Mouse (Mus musculus): Measurements from ENCODE around the gene Ndufaf2. TPM values are rescaled to one million over a fixed set of nuclear protein-coding genes. Genes with fewer than 3 reads are reported as not detected.

Gene Ndufaf2
- total RNA-seq, 2 experiments from 2014 or later: 12.6 to 13.6 TPM

DNA sequence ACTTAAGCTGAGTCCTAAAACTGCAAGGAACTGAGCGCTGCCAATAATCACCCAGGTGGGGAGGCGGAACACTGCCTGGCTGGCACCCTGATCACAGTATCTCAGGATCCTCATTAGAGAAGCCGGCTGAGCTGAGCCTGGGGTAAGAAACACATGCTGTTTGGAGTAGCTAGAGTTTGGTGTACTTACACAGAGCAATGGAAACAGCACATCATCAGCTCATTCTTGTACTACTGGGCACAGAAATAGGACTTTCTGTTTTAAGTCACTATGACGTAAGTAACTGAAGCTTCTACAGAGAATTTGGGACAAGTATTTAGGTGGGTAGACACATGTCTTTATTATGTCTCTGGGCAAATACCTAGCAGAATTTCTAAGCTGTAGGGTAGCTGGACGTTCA is 72.4 kb downstream of the Ndufaf2 start:
- no peak for DNase-seq

DNA sequence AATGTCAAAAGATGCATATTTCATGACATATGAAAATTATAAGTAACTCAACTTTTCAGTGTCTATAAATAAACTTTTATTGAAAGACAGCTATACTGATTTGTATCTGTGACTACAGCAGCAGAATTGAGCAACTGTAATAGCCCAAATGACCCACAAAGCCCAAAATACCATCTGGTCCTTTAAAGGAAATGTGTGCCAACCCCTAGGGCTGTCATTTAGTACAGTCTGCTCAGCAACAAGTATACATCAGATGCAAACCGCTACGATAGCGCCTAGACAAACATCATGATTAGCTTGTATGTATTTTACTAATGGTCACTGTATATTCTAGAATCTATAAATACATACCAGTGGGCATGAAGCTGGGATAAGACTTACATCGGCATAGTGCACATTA is 74.3 kb downstream of the Ndufaf2 start:
- DNase-seq: no peak

DNA sequence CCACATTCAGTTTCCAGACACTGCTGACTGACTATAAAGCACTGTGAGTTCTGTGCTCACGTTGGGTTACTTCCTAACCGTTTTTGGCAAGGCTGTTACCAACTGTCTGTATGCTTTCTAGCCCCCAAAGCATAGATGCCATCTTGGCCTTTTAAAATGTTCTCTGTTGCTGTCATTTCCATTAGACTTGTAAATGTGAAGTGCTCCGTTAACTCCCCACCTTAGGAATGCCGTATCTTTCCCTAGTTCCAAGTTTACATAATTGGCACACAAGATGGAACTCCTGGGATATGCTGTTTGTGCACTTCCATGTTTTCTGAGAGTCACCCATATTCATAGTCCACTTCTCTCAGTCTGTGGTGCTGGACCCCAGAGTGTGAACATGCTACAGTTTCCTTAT is 80.5 kb downstream of the Ndufaf2 start:
- no peak for DNase-seq

DNA sequence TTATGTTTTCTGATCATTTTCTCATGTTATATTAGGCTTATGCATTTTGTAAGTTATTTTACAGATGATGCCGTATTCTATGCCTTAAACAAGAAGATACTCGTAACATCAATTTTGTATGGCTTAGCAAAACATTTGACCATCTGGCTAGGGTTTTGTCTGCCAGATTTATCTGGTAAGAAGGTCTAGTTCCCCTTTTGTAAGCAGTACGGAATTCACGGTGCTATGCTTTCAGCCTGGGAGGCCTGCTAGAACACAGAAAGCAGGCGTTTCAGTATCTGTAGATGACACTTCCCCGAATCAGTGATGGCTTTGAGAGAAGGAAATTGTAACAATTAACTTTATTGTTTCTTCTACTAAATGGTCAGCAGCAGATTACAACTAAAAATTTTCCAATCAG is 80.9 kb downstream of the Ndufaf2 start:
- no peak for DNase-seq

DNA sequence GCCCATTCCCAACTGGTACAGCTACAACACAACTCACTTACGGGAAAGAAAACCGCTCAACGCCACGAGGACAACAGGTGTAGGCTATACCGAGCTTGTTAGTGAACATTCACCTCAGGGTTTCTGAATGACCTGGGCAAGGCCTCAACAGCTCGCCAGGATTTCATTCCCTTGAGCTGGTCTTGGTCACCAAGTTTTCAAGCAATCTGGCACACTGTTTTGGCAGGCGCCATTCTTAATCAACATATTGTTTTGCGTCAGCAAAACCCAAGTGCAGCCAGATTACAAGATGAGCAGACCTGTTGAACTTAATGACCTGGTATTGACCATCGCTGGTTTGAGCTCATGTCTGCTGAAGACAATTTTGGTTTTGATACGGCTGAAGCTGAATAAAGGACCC is 88.3 kb downstream of the Ndufaf2 start:
- DNase-seq: no peak

DNA sequence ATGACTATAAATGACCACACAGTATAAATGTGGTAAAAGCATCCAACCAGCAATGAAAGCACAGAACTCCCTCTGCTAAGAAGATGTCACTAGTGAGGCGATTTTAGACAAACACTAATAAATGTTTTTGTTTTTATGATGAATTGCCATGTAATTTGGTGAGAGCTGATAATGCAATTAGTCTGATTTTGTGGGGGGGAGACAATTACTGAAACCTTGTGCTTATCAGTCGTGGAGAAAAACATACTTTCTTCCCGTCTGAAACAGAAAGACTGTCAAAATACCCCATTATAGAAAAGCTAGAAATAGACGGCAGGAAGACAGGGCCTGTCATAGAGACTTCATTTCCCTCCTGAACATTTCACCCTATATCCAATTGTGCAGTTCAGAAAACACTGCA is 89.3 kb downstream of the Ndufaf2 start:
- DNase-seq: no peak

DNA sequence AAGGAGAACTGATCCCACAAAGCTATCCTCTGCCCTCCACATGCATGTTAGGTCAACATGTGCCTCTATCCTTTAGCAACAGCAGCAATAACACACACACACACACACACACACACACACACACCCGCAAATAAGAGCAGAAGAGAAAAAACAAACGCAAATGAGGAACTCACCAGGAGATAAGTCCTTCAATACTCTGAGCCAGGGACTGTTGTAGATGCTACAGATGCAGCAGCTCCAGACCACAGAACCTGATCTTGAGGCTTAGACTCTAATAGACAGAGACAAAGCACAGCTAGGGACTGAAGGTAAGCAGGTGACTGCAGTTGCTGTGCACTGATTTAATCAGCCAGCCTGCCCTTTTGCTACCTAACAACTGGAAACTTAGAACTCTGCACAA is 92.4 kb downstream of the Ndufaf2 start:
- DNase-seq: no peak

DNA sequence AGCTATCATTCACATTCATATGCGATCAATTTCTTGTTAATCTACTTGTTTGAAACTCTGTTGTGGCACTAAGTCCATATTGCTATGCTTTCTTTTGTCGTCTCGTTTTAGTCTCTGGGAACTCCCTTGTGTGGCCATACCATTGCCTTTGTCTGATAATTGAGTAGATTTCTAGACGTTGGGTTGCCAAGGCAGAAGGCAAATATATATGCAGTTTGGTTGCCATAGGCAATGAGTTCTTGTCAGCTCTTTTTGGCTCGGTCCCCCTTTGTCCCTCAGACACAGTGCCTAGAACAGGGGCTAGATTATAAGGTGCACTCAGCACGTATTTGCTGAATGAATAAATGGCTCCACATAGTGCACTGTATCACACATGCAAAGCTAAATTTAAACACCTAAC is 94.1 kb downstream of the Ndufaf2 start:
- DNase-seq: no peak

DNA sequence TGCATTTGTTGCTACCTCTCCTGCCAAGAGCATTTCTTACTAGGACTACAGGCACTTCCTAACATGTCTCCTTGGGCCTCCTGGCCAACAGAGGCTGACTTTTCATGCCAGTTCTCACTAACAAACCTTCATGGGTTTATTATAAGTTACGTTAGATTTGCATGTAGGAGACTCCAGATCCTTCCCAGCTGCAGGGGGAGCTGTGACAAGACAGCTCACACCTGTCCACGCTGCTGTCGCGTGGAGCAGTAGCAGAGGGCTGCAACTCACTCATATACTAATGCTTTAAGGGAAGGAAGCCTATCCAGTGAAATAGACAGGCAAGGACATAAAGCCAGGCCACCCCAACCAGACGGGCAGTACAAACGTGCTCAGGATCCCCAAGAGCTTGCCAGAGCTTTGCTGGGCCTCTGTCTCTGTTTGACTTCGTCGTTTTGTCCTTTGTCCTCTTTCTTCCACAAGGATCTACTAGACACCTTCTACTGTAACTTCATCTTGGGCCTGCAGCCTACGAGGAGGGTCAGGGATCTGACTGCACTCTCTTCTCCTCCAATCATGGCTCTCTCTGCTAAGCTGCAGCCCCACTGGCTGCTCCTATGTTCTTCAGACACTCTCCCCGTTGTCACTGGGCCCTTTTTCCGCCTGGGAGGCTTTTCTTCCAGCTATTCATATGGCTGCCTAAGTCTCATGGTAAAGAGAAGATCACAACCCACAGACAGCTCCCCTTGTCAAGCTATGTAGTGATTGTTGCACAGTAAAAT is 94.9 kb downstream of the Ndufaf2 start:
- DNase-seq: no peak

DNA sequence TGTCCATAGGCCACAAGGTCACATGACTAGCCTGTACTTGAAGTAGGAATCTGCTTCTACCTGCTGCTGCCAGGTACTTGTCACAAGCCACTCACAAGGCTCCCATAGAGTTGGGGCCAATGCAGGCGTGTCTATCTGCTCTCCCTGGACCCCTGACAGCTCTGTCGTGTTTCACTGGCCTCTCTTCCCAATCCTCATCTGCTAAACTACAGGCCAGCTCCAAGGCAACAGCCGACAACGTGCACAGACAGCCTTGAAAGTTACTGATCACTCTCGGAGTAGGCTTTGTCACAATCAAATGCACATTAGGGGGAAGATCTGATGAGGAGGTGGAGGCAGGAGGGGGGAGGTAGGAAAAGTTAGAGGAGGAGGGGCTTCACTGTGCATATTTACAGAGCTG is 95.5 kb downstream of the Ndufaf2 start:
- DNase-seq: no peak

DNA sequence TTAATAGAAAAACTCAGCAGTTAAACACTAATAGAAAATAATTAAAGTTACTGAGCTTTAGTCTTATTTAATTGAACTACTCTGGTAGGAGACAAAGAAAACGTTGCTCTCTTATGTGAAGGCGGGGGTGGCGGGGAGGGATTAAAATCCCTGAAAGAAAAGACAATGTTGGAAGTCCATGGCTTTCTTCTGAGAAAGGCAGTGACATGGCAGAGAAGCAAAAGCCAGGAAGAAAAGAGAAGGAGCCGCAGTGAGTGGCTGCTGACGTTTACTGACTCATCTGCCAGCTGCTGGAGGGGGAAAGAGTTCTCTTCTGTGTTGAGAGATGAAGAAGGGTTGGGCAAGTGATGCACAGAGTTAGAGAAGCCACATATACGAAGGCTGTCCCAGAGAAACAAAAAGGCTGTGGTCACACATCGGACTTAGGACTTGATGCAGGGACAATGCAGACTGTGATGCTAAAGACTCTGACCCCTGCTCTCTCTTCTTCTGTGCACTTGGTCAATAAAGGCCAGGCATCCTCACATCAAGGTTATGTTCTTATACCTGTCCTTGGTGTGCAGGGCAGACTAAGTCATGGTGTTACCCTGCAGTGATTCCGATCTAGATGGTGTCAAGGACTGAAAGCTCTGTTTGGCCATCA is 97.4 kb downstream of the Ndufaf2 start:
- DNase-seq: no peak

DNA sequence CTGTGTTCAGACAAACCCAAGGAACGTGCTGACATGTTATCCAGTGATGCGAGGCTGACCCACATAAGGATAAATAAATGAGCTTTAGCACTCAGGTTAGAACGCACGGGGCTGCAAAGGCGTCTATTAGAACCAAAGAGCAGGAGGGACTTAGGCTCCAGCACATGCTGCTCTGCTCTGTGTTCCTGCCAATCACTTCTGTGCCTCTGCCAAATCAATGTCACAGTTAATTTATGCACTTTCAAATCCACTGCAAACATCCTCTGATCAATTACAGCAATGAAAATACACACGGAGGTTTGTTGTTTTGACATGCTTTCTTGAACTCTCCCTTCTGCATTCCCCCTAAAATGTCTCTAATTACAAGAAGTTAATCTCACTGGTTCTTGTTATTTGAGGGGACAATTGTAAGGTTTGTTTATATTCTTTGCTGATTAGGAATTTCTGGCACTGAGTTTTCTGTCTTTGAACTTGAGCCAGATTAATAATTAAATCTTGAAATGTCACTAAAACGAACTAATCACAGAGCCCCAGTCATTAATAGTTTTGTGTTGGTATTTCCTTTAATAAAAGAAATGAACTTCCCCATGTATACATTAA is 98.0 kb downstream of the Ndufaf2 start:
- no peak for DNase-seq

DNA sequence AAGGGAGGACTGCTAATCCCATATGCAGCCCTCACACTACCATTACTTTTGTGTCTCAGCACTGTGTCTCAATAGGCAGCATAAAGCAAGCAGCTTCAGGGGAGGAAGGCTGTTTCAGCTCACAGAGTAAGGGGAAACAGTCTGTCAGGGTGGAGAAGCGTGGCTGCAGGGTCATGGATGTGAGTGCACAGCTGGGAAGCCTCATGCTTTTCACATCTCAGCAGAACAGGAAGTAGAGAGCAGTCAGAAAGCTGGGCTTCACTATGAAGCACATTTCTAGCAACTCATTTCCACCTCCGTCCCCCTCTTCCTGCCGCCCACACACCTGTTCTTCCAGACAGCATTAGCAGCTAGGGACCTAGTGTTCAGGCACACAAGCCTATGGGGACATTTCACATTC is 101.5 kb downstream of the Ndufaf2 start:
- no peak for DNase-seq

DNA sequence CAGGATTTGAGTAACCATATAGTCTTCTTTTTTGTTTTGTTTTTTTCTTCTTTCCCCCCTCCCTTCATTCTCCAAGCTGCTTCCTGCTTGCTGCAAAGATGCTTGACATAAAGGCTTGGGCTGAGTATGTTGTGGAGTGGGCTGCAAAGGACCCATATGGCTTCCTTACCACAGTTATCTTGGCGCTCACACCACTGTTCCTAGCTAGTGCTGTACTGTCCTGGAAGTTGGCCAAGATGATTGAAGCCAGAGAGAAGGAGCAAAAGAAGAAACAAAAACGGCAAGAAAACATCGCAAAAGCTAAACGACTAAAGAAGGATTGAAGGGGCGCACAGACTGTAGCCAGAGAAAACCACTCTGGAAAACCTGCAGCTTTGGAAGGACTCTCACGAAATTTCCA is 111.1 kb downstream of the Ndufaf2 start:
- no peak for DNase-seq

DNA sequence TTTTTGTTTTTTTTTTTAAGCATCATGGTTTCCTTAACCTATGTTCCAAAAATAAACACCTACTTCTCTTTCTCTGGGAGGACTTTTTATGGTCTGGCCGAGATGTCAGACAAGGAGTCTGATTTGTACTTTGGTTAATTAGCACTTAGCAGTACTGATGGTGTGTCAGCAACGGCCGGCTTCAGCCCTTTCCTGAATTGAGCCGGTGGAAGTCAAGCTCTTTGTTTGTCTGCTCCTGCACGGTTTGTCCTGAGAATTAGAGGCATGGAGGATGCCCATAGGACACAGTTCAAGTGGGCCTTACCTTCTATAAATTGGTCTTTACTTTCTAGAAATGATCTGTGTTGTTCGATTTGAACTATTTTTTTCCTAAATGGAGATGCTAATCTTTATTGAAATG is 111.5 kb downstream of the Ndufaf2 start:
- no peak for DNase-seq

DNA sequence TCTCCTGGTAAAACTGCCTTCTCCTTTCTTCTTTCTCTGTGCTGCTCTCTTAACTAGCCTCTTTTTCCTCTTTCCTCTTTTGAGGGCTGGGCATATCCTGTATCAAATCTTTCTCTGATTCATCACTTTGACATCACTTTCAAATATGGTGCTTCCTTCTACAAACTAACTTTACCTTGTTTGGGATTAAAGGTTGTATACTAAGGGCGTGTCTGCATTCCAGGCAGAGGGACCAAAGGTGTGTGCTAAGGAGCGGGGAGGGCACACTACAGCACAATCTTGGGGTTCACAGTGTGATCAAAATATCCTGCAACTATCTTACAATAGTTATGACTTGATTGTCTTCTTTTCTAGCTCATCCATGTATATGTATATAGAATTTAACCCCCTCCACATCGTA is 112.4 kb downstream of the Ndufaf2 start:
- no peak for DNase-seq

DNA sequence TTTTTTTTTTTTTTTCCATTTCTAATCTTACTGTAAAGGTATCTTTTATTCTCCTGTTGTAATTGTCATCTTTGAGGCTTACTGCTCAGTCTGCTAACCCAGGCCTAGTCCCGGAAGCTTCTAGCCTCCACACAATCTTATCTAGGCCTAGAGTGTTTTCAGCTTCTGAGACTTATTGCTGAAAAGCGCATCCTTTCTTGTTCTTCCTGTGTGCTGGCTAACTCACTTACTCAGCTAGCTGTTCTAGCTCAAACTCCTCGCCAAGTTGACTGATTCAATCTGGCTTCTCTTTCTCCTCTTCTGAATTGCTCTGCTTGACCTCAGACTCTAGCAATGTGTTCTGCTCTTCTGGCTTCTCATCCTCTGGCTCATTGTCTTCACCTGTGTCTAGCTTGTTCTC is 112.8 kb downstream of the Ndufaf2 start:
- no peak for DNase-seq

DNA sequence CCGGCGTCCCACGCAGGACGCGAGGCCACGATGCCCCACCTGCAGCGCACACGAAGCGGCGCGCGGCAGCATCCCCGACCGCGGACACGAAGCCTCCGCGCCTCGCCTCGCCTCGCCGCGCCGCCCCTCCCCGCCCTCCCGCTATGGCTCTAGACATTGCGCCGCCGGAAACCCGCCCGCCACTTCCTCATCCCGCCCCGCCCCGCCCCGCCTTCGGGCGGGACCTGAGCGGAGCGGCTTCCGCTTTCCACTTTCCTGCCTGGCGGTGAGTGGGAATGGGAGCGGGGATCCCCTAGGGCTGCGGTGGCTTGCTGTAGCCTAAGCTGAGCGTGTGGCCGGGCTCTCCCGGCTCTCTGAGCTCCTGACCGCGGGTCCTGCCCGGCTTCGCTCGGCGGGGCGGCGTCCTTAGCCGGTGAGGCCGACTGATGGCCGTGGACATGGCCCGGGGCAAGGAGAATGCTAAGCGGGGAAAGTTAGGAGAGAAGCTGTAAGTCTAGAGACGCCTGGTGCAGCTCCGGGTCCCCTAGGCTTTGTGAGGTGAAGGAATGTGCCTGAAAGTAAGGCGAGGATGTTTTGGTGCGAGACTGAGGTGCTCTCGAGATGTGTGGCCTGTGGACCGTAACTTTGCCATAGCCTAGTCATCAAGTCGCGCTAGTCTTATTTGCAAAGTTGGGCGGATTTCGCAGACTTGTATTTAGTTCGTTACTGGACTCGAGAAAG is 114.0 kb downstream of the Ndufaf2 start, which contains the start of gene Smim15:
Gene Smim15, plus strand, starts transcription at position 225 of the 720 bp plus-strand sequence.
- peak; percentile 88 for DNase-seq

DNA sequence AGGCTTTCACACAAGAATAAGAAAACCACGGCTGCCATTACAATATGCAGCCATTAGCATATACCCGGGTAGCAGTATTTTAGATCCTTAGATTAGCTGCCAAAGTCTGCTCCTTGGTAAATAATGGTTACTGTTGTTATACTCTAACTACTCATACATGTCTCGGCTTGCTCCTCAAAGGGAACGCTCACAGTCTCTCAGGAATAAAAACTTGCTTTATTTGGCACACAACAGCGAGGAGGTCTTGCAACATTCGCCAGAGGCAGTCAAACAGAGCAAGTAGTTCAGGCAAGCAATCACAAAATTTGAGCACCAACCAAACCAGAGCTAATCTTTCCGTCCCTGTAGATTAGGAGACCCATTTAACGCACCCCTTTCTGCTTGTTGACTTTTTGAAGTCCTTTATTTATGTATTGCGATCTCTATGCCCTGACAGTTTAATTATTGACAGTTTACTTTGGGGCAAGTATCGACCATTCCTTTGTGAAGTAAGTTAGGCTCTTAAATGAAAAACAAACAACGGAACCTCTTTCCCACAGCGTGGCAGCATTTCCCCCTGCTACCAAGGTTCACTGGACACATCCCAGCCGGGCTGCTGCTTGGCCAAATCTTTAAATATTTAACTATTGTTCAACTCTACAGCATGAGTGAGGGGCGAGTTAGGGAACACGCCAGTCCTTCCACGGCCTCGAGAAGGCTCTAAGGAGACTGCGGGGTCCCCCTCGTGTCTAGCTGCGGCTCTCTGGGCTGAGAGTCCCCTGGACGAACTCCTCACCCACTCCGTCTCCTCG is 114.8 kb downstream of the Ndufaf2 start:
- peak; percentile 9 for DNase-seq

DNA sequence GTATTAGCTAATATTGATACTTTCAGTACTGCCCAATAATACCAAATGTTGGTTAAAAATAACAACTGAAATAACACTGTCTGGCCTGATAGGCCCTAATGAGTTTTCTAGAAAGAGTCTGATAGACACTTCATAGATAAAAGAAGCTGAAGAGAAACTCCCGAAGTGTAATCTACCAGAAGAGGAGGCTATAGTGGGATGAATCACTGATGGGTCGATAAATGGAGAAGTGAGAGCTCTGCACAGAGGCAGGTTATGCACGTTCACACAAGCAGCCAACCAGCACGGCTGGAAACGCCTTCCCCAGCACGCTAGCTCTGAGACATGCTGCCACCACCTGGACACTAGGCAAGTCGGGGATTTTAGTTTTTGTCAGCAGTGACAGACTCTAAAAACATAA is 117.1 kb downstream of the Ndufaf2 start:
- DNase-seq: peak; percentile 41

DNA sequence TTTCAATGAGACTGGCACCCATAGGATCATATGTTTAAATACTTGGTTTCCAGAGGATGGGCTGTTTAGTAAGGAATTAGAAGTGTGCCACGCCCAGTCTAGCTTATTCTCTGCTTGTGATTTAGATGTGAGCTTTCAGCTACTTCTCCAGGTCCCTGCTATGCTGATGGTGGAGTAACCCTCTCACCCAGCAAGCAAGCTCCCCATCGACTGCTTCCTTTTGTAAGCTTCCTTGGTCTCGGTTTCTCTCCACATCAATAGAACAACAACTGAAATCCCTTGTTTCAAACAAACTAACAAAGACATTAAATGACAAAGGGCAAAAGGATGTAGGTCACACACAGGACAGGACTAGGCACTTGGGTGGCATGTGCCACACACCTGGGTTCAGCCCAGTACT is 118.0 kb downstream of the Ndufaf2 start:
- no peak for DNase-seq

DNA sequence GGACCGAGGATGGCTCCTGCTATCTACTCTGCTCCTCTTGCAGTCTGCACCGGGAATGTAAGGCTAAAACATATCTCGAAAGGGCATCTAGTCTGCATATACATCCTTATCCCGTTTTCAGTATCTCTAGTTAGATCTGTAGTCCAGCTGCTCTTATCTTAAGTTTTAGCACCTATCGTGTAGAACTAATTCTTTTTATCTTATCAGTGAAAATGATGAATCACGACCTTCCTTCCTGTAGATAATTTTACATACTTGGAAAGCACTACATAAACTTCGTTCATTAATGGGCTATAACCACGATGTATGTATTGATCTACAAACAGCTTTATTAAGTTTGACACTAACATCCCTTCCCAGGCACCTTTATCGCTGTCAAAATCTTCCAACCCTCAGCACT is 118.5 kb downstream of the Ndufaf2 start:
- DNase-seq: no peak

All from gastrocnemius, postnatal 25 days (tissue).